Mouse (Mus musculus) frontal cortex, adult 2 months (tissue): ENCODE data around the gene Mgat4b. TPM values are rescaled to one million over a fixed set of nuclear protein-coding genes. Genes with fewer than 3 reads are reported as not detected.
A peak's percentile ranks its signal among the peaks of the same experiment; 100 is the strongest.

ENCODE experiments used
- DNase-seq, 2 experiments: peaks; one replicate each; pipeline ENCODE4 v3.0.0; 2022; ENCODE audit warnings: low spot score in 1 of 2; ENCODE audit errors: extremely low spot score in 1 of 2
- polyA plus RNA-seq: library from polyadenylated mRNA; depleted of rRNA; stranded (reverse); fragments of >200 nt; gene quantifications from 2 replicates; pipeline ENCODE4 v1.2.3, GENCODE M21; 2012

The Mgat4b gene
- polyA plus RNA-seq, 1 experiment: 57.7 TPM

GRCm38 (mm10) chr11:50245269-50245668, 34.6 kb downstream of the Mgat4b start:
- DNase-seq: no peak

- DNase-seq: no peak
These were observed 37.9 kb downstream of the Mgat4b start for GRCm38 (mm10) chr11:50248473-50249171.

- DNase-seq: no peak
These were observed 41.5 kb downstream of the Mgat4b start for GRCm38 (mm10) chr11:50252166-50252565.

- no peak for DNase-seq
These were observed 42.1 kb downstream of the Mgat4b start for GRCm38 (mm10) chr11:50252684-50253265.

GRCm38 (mm10) chr11:50253393-50253792, 42.7 kb downstream of the Mgat4b start:
- DNase-seq: no peak

- DNase-seq: peak; percentile 89 to 91
These were observed 43.4 kb downstream of the Mgat4b start for GRCm38 (mm10) chr11:50254010-50254580.

- peak in 1 of 2 experiments; percentile 70 for DNase-seq
These were observed 45.9 kb downstream of the Mgat4b start for GRCm38 (mm10) chr11:50256615-50257014.

- DNase-seq: peak in 1 of 2 experiments; percentile 72
These were observed 47.6 kb downstream of the Mgat4b start for GRCm38 (mm10) chr11:50258310-50258709.

GRCm38 (mm10) chr11:50262020-50262419, 51.3 kb downstream of the Mgat4b start:
- no peak for DNase-seq

- no peak for DNase-seq
These were observed 52.5 kb downstream of the Mgat4b start for GRCm38 (mm10) chr11:50263198-50263597.

GRCm38 (mm10) chr11:50265931-50266330, 55.2 kb downstream of the Mgat4b start:
- no peak for DNase-seq

GRCm38 (mm10) chr11:50266997-50267396, 56.3 kb downstream of the Mgat4b start:
- no peak for DNase-seq

GRCm38 (mm10) chr11:50269163-50269562, 58.5 kb downstream of the Mgat4b start:
- no peak for DNase-seq

GRCm38 (mm10) chr11:50269885-50270284, 59.2 kb downstream of the Mgat4b start:
- no peak for DNase-seq

- no peak for DNase-seq
These were observed 62.1 kb downstream of the Mgat4b start for GRCm38 (mm10) chr11:50272819-50273218.

GRCm38 (mm10) chr11:50275077-50275476, 64.4 kb downstream of the Mgat4b start:
- no peak for DNase-seq

GRCm38 (mm10) chr11:50275568-50276151, 65.0 kb downstream of the Mgat4b start:
- peak in 1 of 2 experiments; percentile 63 for DNase-seq

GRCm38 (mm10) chr11:50277025-50277424, 66.3 kb downstream of the Mgat4b start:
- DNase-seq: no peak

- no peak for DNase-seq
These were observed 67.0 kb downstream of the Mgat4b start for GRCm38 (mm10) chr11:50277706-50278105.

- no peak for DNase-seq
These were observed 68.3 kb downstream of the Mgat4b start for GRCm38 (mm10) chr11:50279005-50279404.

- no peak for DNase-seq
These were observed 69.4 kb downstream of the Mgat4b start for GRCm38 (mm10) chr11:50280053-50280452.
